Mouse (Mus musculus) splenic B cell, adult 2 months (primary cell): ENCODE data around the gene Maco1.
"Not testable (repeated sequence)": the region's sequence is repeated elsewhere in the genome, so short reads cannot be mapped to it uniquely, and the experiment has no call there.

Experiments used
- DNase-seq: peaks from one replicate; pipeline ENCODE4 v3.0.0-alpha.2; 2011; ENCODE audit warnings: low read depth, low spot score
- H3K27me3 ChIP-seq: 2 replicates; pipeline ENCODE4 v1.6.1; 2012; ENCODE audit warnings: mild to moderate bottlenecking, low read length, moderate library complexity, mixed read lengths; ENCODE audit not compliant: control insufficient read depth, poor library complexity, insufficient read depth, severe bottlenecking
- H3K36me3 ChIP-seq: 2 replicates; pipeline ENCODE4 v1.6.1; 2012; ENCODE audit warnings: mild to moderate bottlenecking, low read length, moderate library complexity, mixed read lengths; ENCODE audit not compliant: control insufficient read depth, poor library complexity, insufficient read depth, severe bottlenecking

Maco1 gene

GRCm38 (mm10) chr4:134814229-134814571 lies 38.9 kb downstream of the Maco1 start:
- H3K27me3 ChIP-seq: no peaks in the 10 kb centered on the region
- no peak for DNase-seq
- H3K36me3 ChIP-seq: peaks cover 10% of the 10 kb centered on the region

- DNase-seq: no peak
- peaks cover 11% of the 10 kb centered on the region for H3K36me3 ChIP-seq
- H3K27me3 ChIP-seq: no peaks in the 10 kb centered on the region
Observed at GRCm38 (mm10) chr4:134813406-134814228, 39.5 kb downstream of the Maco1 start.

GRCm38 (mm10) chr4:134804765-134805164 lies 48.4 kb downstream of the Maco1 start:
- Histone ChIP-seq H3K36me3 (peaks cover 24% of the 10 kb centered on the region), H3K27me3 (no peaks in the 10 kb centered on the region)
- DNase-seq: no peak

- Histone ChIP-seq H3K36me3 (peaks cover 21% of the 10 kb centered on the region), H3K27me3 (no peaks in the 10 kb centered on the region)
- DNase-seq: no peak
Observed at GRCm38 (mm10) chr4:134802765-134803164, 50.4 kb downstream of the Maco1 start.

GRCm38 (mm10) chr4:134802155-134802554 lies 51.0 kb downstream of the Maco1 start:
- Histone ChIP-seq H3K36me3 (peaks cover 21% of the 10 kb centered on the region), H3K27me3 (no peaks in the 10 kb centered on the region)
- DNase-seq: no peak

- H3K27me3 ChIP-seq: no peaks in the 10 kb centered on the region
- H3K36me3 ChIP-seq: peaks cover 9% of the 10 kb centered on the region
- no peak for DNase-seq
Observed at GRCm38 (mm10) chr4:134800693-134801092, 52.5 kb downstream of the Maco1 start.

- no peaks in the 10 kb centered on the region for H3K27me3 ChIP-seq
Observed at GRCm38 (mm10) chr4:134800098-134800497, 53.0 kb downstream of the Maco1 start.

GRCm38 (mm10) chr4:134799272-134799671 lies 53.9 kb downstream of the Maco1 start:
- peak; percentile 85 for DNase-seq
- peaks cover 4% of the 10 kb centered on the region; the same call in 1 of the 2 replicates for H3K36me3 ChIP-seq
- no peaks in the 10 kb centered on the region for H3K27me3 ChIP-seq

More at GRCm38 (mm10) chr4:134800098-134800497, 53.0 kb downstream of the Maco1 start:
- DNase-seq: no peak
- peaks cover 7% of the 10 kb centered on the region for H3K36me3 ChIP-seq

- Histone ChIP-seq H3K27me3 (no peaks in the 10 kb centered on the region), H3K36me3 (peaks cover 4% of the 10 kb centered on the region; the same call in 1 of the 2 replicates)
- no peak for DNase-seq
Observed at GRCm38 (mm10) chr4:134798861-134799260, 54.3 kb downstream of the Maco1 start.

GRCm38 (mm10) chr4:134797621-134798020 lies 55.5 kb downstream of the Maco1 start:
- H3K27me3 ChIP-seq: no peaks in the 10 kb centered on the region
- no peaks in the 10 kb centered on the region for H3K36me3 ChIP-seq
- DNase-seq: no peak

GRCm38 (mm10) chr4:134796581-134797361 lies 56.4 kb downstream of the Maco1 start:
- no peak for DNase-seq
- no peaks in the 10 kb centered on the region for H3K27me3 ChIP-seq

GRCm38 (mm10) chr4:134795819-134796485 lies 57.2 kb downstream of the Maco1 start:
- no peak for DNase-seq
- H3K27me3 ChIP-seq: no peaks in the 10 kb centered on the region
- no peaks in the 10 kb centered on the region for H3K36me3 ChIP-seq

More at GRCm38 (mm10) chr4:134796581-134797361, 56.4 kb downstream of the Maco1 start:
- no peaks in the 10 kb centered on the region for H3K36me3 ChIP-seq

- not testable (repeated sequence) for DNase-seq, H3K27me3 ChIP-seq, H3K36me3 ChIP-seq
Observed at GRCm38 (mm10) chr4:134794959-134795358, 58.2 kb downstream of the Maco1 start.

- DNase-seq: peak; percentile 80
- H3K27me3 ChIP-seq: no peaks in the 10 kb centered on the region
- H3K36me3 ChIP-seq: no peaks in the 10 kb centered on the region
Observed at GRCm38 (mm10) chr4:134793213-134793956, 59.8 kb downstream of the Maco1 start.
